Mouse (Mus musculus): ENCODE measurements around the gene Igdcc3.

DNA sequence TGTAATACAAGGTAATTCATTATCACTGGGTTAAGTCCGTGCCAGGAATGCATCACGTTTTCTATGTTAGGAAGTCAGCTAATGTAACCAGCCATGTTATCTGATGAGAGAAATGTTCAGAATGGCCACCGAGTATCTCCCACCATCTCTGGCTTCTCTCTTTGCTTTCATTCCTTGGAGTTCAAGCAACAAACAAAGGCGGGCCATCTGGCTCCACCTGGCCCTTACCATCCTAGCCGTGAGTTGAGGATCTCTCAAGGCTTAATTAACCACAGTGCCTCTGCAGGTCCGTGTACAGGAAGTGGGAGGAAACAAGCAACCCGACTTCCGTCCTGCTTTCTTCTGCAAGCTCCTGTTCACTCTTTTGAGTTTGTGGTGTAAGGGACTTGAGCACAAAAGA is 76.0 kb downstream of the Igdcc3 start:
- TF ChIP-seq CTCF (IDR thresholded peaks at IDR 0.05; ENCODE audit: control insufficient read depth, insufficient read depth, low read length), result no peak
- TF ChIP-seq POLR2A (IDR thresholded peaks at IDR 0.05; ENCODE audit: borderline replicate concordance, control insufficient read depth, low read depth, low read length), result no peak
